Mouse (Mus musculus): ENCODE measurements around the gene B830017H08Rik. TPM values are rescaled to one million over a fixed set of nuclear protein-coding genes. Genes with fewer than 3 reads are reported as not detected.

B830017H08Rik gene
- polyA plus RNA-seq, 1 experiment from 2014 or later: 1.5 TPM

DNA sequence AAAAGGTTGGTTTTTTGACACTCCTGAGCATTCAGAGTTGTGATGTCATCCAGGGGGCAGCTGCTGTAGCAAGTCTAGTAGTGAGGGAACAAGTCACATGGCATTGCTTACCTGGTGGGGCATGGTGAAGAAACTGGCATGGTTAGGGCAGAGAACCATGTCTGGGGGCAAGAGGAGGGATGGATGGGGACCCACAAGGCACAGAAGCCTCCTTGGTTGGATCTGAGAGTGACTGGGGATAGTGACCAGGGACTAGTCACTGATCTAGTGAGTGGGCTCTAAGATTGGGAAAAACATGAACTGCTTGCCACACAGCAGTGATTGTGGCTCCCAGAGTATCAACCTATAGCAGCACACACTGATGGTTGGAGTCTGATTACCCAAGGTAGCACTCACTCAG lies 33.3 kb upstream of the B830017H08Rik start:
- H3K4me1 ChIP-seq (replicated peaks; ENCODE audit: control insufficient read depth, insufficient read depth, low read length): peaks cover 45% of the 10 kb centered on the region
- H3K9me3 ChIP-seq (ENCODE audit: control insufficient read depth, low read length): no peaks in the 10 kb centered on the region
- ATAC-seq: no peak
- no peaks in the 10 kb centered on the region for H3K36me3 ChIP-seq (ENCODE audit: control insufficient read depth, insufficient read depth)
- H3K4me3 ChIP-seq (replicated peaks; ENCODE audit: low read length): no peak overlapping the region
- H3K9ac ChIP-seq (replicated peaks; ENCODE audit: low read depth, low read length): no peak overlapping the region
- no peak overlapping the region for H3K4me2 ChIP-seq (ENCODE audit: low read length)
- no peak overlapping the region for H3K27ac ChIP-seq (ENCODE audit: low read length)
- peaks cover 79% of the 10 kb centered on the region for H3K27me3 ChIP-seq (replicated peaks; ENCODE audit: control insufficient read depth, insufficient read depth, low read length)

DNA sequence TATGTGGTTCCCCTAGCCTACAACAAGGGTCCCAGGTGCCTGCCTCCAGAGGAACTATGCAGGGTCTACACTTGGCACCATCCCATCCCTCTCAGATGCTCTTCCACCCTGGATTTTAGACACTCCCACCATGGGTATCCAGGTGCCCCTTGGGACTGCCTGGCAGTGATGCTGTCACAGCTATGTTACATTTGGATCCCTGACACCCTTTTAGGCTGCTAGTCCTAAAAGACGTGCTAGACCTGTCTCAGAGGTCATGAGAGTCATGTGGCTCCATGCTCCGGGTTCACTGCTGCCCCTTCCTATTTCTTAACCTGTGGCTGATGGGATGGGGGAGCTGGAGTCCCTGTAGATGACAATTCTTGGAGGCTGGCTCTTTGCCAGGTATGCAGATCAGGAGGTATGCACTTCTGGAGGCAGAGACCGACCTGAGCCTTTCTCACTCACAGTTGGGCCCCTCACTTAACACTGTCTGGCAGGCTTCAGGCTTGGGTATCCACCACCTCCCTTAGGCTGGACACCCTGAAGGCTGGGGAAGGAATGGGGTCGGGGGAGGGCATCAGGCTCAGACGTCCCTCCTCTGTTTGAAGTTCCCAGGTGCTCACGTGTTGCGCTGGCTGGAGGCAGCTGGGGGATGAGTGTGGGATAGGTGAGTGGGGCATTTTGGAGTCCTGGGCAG lies 31.0 kb upstream of the B830017H08Rik start:
- Histone ChIP-seq H3K27ac (ENCODE audit: low read length) (no peak overlapping the region), H3K9me3 (ENCODE audit: control insufficient read depth, low read length) (no peaks in the 10 kb centered on the region), H3K4me1 (replicated peaks; ENCODE audit: control insufficient read depth, insufficient read depth, low read length) (peaks cover 53% of the 10 kb centered on the region), H3K9ac (replicated peaks; ENCODE audit: low read depth, low read length) (no peak overlapping the region), H3K4me2 (ENCODE audit: low read length) (no peak overlapping the region), H3K27me3 (replicated peaks; ENCODE audit: control insufficient read depth, insufficient read depth, low read length) (peaks cover 82% of the 10 kb centered on the region), H3K4me3 (replicated peaks; ENCODE audit: low read length) (no peak overlapping the region), H3K36me3 (ENCODE audit: control insufficient read depth, insufficient read depth) (no peaks in the 10 kb centered on the region)
- ATAC-seq: no peak
- under 1% methylated on average over 7 of the region's 7 CpGs for WGBS

DNA sequence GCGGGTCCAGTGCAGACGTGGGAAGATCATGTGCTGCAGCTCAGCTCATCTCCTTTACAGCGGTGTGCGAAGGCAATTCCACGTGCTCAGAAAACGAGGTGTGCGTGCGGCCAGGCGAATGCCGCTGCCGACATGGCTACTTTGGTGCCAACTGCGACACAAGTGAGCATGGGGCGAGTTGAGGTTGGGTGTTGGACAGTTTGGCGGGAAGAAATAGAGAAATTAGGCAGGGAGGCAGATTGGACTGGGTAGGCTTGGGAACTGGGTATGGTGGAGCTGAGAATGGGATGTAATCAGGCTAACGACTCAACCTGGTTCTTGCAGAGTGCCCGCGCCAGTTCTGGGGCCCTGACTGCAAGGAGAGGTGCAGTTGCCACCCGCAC lies 30.5 kb upstream of the B830017H08Rik start:
- Histone ChIP-seq H3K9ac (replicated peaks; ENCODE audit: low read depth, low read length) (peak overlapping the region; percentile 45), H3K4me1 (replicated peaks; ENCODE audit: control insufficient read depth, insufficient read depth, low read length) (peaks cover 52% of the 10 kb centered on the region)

DNA sequence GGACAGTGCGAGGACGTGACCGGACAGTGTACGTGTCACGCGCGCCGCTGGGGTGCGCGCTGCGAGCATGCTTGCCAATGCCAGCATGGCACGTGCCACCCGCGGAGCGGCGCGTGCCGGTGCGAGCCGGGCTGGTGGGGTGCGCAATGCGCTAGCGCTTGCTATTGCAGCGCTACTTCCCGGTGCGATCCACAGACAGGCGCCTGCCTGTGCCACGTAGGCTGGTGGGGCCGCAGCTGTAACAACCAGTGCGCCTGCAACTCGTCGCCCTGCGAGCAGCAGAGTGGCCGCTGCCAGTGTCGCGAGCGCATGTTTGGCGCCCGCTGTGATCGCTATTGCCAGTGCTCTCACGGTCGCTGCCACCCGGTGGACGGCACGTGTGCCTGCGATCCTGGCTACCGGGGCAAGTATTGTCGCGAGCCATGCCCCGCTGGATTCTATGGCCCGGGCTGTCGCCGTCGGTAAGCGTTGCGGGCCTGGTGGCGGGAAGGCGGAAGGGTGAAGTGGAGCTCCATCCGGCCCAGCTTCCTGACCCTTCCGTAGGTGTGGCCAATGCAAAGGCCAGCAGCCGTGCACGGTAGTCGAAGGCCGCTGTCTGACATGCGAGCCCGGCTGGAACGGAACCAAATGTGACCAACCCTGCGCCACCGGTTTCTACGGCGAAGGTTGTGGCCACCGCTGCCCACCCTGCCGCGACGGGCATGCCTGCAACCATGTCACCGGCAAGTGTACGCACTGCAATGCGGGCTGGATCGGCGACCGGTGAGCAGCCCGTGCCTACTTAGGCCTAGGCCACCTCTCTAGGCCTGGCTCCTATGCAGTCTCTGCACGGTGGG lies 29.9 kb upstream of the B830017H08Rik start:
- Histone ChIP-seq H3K27me3 (replicated peaks; ENCODE audit: control insufficient read depth, insufficient read depth, low read length) (peaks cover 75% of the 10 kb centered on the region), H3K4me3 (replicated peaks; ENCODE audit: low read length) (peak overlapping the region; percentile 43), H3K9ac (replicated peaks; ENCODE audit: low read depth, low read length) (peak overlapping the region; percentile 45), H3K9me3 (ENCODE audit: control insufficient read depth, low read length) (no peaks in the 10 kb centered on the region), H3K4me2 (ENCODE audit: low read length) (peak overlapping the region; percentile 63), H3K4me1 (replicated peaks; ENCODE audit: control insufficient read depth, insufficient read depth, low read length) (peaks cover 53% of the 10 kb centered on the region), H3K36me3 (ENCODE audit: control insufficient read depth, insufficient read depth) (no peaks in the 10 kb centered on the region), H3K27ac (ENCODE audit: low read length) (no peak overlapping the region)
- 2% methylated on average over 83 of the region's 83 CpGs for WGBS
- ATAC-seq: no peak

More for the DNA sequence above, 30.5 kb upstream of the B830017H08Rik start:
- Histone ChIP-seq H3K9me3 (ENCODE audit: control insufficient read depth, low read length) (no peaks in the 10 kb centered on the region), H3K27me3 (replicated peaks; ENCODE audit: control insufficient read depth, insufficient read depth, low read length) (peaks cover 81% of the 10 kb centered on the region), H3K4me3 (replicated peaks; ENCODE audit: low read length) (peak overlapping the region; percentile 43), H3K4me2 (ENCODE audit: low read length) (peak overlapping the region; percentile 63), H3K27ac (ENCODE audit: low read length) (no peak overlapping the region), H3K36me3 (ENCODE audit: control insufficient read depth, insufficient read depth) (no peaks in the 10 kb centered on the region)
- no peak for ATAC-seq
- WGBS: 3% methylated on average over 18 of the region's 18 CpGs

DNA sequence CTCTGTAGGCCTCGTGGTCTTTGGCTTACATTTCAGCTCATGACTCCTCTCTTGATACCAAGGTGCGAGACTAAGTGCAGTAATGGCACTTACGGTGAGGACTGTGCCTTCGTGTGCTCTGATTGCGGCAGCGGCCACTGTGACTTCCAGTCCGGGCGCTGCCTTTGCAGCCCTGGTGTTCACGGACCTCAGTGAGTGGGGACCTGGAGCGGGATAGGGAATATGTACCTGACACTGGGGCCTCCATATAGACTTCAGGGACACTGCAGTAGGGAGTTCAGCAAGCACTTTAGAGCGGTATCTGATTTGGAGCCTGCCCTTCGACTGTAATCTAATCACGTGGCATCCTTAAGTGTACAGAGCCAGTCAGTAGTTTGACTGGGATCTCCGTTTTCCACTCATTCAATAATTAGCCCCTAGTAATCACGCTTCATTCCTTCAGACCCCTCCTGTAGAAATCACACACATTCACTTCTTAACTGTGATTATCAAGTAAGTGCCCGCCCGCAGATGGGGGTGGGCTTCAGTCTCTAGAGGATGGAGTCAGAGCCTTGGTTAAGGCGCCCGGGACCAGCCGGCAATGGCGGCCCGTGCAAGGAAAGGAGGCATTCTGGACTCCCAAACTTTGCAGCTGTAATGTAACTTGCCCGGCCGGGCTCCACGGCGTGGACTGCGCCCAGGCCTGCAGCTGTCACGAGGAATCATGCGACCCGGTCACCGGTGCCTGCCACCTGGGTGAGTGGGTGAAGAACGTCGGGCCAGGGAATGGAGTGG lies 29.1 kb upstream of the B830017H08Rik start:
- WGBS: 6% methylated on average over 32 of the region's 33 CpGs

DNA sequence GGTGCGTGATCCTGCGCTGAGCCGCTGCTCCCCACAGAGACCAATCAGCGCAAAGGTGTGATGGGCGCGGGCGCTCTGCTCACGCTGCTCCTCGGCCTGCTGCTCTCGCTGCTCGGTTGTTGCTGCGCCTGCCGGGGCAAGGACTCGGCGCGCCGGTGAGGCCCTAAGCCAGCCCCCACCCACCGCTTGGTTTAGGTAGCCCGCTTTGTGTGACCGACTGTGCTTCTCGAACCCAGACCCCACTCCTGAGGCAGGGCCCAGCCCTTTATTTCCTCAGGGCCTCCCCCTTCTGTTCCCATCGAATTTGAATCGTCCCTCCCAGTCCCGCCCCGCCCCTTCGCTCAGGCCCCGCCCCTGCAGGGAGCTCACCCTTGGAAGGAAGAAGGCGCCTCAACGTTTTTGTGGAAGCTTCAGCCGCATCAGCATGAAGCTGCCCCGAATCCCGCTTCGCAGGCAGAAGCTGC lies 28.4 kb upstream of the B830017H08Rik start:
- Histone ChIP-seq H3K4me1 (replicated peaks; ENCODE audit: control insufficient read depth, insufficient read depth, low read length) (peaks cover 48% of the 10 kb centered on the region), H3K4me2 (ENCODE audit: low read length) (peak overlapping the region; percentile 60)

More for the DNA sequence above, 29.1 kb upstream of the B830017H08Rik start:
- Histone ChIP-seq H3K9me3 (ENCODE audit: control insufficient read depth, low read length) (no peaks in the 10 kb centered on the region), H3K4me2 (ENCODE audit: low read length) (peak overlapping the region; percentile 60), H3K4me3 (replicated peaks; ENCODE audit: low read length) (peak overlapping the region; percentile 43), H3K9ac (replicated peaks; ENCODE audit: low read depth, low read length) (peak overlapping the region; percentile 45; the same call in 1 of the 2 replicates), H3K27ac (ENCODE audit: low read length) (no peak overlapping the region), H3K27me3 (replicated peaks; ENCODE audit: control insufficient read depth, insufficient read depth, low read length) (peaks cover 71% of the 10 kb centered on the region), H3K4me1 (replicated peaks; ENCODE audit: control insufficient read depth, insufficient read depth, low read length) (peaks cover 48% of the 10 kb centered on the region), H3K36me3 (ENCODE audit: control insufficient read depth, insufficient read depth) (no peaks in the 10 kb centered on the region)
- ATAC-seq: no peak

DNA sequence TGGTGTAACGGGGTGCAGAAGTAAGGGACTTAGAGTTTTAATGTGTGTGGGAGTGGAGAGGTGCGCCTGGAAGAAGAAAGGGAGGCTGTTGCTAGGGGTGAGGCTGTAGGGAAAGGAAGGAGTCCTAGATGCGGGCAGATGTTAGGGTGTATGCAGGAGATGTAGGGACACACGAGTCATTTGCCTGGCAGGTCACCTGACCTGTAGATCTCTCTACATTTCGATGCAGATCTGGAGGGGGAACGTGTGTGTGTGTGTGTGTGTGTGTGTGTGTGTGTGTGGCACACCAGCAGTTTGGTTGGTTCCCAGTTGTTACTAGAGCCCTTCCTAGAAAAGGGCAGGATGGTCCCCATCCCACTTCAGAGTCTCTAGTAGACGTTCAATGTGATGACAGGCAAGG lies 27.9 kb upstream of the B830017H08Rik start:
- no peak overlapping the region for H3K27ac ChIP-seq (ENCODE audit: low read length)
- no peak for ATAC-seq
- H3K36me3 ChIP-seq (ENCODE audit: control insufficient read depth, insufficient read depth): no peaks in the 10 kb centered on the region
- H3K4me1 ChIP-seq (replicated peaks; ENCODE audit: control insufficient read depth, insufficient read depth, low read length): peaks cover 48% of the 10 kb centered on the region
- peak overlapping the region; percentile 43 for H3K4me3 ChIP-seq (replicated peaks; ENCODE audit: low read length)
- H3K9me3 ChIP-seq (ENCODE audit: control insufficient read depth, low read length): no peaks in the 10 kb centered on the region
- H3K9ac ChIP-seq (replicated peaks; ENCODE audit: low read depth, low read length): no peak overlapping the region
- H3K4me2 ChIP-seq (ENCODE audit: low read length): peak overlapping the region; percentile 60; the same call in 1 of the 2 replicates
- 1% methylated on average over 7 of the region's 7 CpGs for WGBS
- H3K27me3 ChIP-seq (replicated peaks; ENCODE audit: control insufficient read depth, insufficient read depth, low read length): peaks cover 59% of the 10 kb centered on the region

More for the DNA sequence above, 28.4 kb upstream of the B830017H08Rik start:
- Histone ChIP-seq H3K4me3 (replicated peaks; ENCODE audit: low read length) (peak overlapping the region; percentile 43), H3K27me3 (replicated peaks; ENCODE audit: control insufficient read depth, insufficient read depth, low read length) (peaks cover 64% of the 10 kb centered on the region), H3K36me3 (ENCODE audit: control insufficient read depth, insufficient read depth) (no peaks in the 10 kb centered on the region), H3K9me3 (ENCODE audit: control insufficient read depth, low read length) (no peaks in the 10 kb centered on the region), H3K27ac (ENCODE audit: low read length) (no peak overlapping the region), H3K9ac (replicated peaks; ENCODE audit: low read depth, low read length) (peak overlapping the region; percentile 45; the same call in 1 of the 2 replicates)
- WGBS: under 1% methylated on average over 33 of the region's 33 CpGs
- ATAC-seq: no peak

DNA sequence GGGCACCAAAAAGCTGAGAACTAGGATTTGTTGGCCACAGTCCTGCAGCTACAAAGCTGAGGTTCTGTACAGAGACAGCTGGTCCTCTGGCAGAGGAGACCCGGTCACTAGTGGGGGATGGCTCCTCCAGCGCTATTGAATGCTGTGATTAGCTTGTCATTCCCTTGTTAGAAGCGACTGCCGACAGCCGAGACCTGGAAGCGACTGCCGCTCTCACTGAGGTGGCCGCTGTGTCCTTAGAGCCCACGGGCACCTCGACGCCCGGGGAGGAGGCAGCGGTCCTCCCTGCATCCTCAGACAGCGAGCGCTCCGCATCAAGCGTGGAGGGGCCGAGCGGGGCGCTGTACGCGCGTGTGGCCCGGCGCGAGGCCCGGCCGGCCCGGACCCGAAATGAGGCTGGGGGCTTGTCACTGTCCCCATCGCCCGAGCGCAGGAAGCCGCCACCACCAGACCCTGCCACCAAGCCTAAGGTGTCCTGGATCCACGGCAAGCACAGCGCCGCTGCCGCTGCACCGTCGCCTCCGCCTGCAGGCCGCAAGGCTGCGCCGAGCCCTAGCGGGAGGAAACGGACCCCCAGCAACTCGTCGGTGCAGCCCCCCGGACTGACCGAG lies 26.2 kb upstream of the B830017H08Rik start:
- WGBS: 5% methylated on average over 45 of the region's 50 CpGs
- Histone ChIP-seq H3K9ac (replicated peaks; ENCODE audit: low read depth, low read length) (peak overlapping the region; percentile 93), H3K4me1 (replicated peaks; ENCODE audit: control insufficient read depth, insufficient read depth, low read length) (peaks cover 48% of the 10 kb centered on the region), H3K27ac (ENCODE audit: low read length) (peak overlapping the region; percentile 92), H3K4me2 (ENCODE audit: low read length) (peak overlapping the region; percentile 95), H3K9me3 (ENCODE audit: control insufficient read depth, low read length) (no peaks in the 10 kb centered on the region), H3K36me3 (ENCODE audit: control insufficient read depth, insufficient read depth) (no peaks in the 10 kb centered on the region), H3K27me3 (replicated peaks; ENCODE audit: control insufficient read depth, insufficient read depth, low read length) (peaks cover 47% of the 10 kb centered on the region), H3K4me3 (replicated peaks; ENCODE audit: low read length) (peak overlapping the region; percentile 72)
- peak; percentile 45 for ATAC-seq

Data from forebrain, embryonic 16.5 days (tissue).